ENCODE assay signal across 7 mouse cellular contexts in genomic region chr8:105935863-105936603, GRCm38 (mm10). TPM values are rescaled to one million over a fixed set of nuclear protein-coding genes. Genes with fewer than 3 reads are reported as not detected.
DNase-seq lines count a peak whose midpoint lies in the region; ATAC-seq and TF ChIP-seq lines count a peak whose summit lies in the region.

No protein-coding gene starts in this region.

- peak overlapping the region; percentile 75 for H3K9ac ChIP-seq in lung, embryonic 14.5 days
- H3K9ac ChIP-seq in embryonic facial prominence, embryonic 14.5 days (ENCODE audit: low read depth, low read length) = peak overlapping the region; percentile 76
- no peak overlapping the region for H3K9ac ChIP-seq in stomach, embryonic 14.5 days (replicated peaks; ENCODE audit: low read depth, low read length)

- no peaks in the 10 kb centered on the region for H3K27me3 ChIP-seq in lung, embryonic 14.5 days (ENCODE audit: insufficient read depth, low read length)
- H3K27me3 ChIP-seq in embryonic facial prominence, embryonic 14.5 days (replicated peaks; ENCODE audit: control insufficient read depth, insufficient read depth, low read length) = no peaks in the 10 kb centered on the region
- H3K27me3 ChIP-seq in limb, embryonic 10.5 days (ENCODE audit: low read depth, poor library complexity, severe bottlenecking) = no peaks in the 10 kb centered on the region
- H3K27me3 ChIP-seq in stomach, embryonic 14.5 days (ENCODE audit: control insufficient read depth, insufficient read depth, low read length) = no peaks in the 10 kb centered on the region

- peak overlapping the region; percentile 27; the same call in 1 of the 2 replicates for H3K27ac ChIP-seq in lung, embryonic 14.5 days (ENCODE audit: low read depth)
- H3K27ac ChIP-seq in embryonic facial prominence, embryonic 14.5 days (replicated peaks; ENCODE audit: low read depth, low read length) = no peak overlapping the region
- H3K27ac ChIP-seq in limb, embryonic 10.5 days = peak overlapping the region; percentile 89
- peak overlapping the region; percentile 10; the same call in 1 of the 2 replicates for H3K27ac ChIP-seq in stomach, embryonic 14.5 days (ENCODE audit: low read length)

- 23% methylated on average over 7 of the region's 7 CpGs for WGBS in lung, embryonic 14.5 days
- WGBS in embryonic facial prominence, embryonic 14.5 days = 23% methylated on average over 7 of the region's 7 CpGs
- WGBS in limb, embryonic 10.5 days = 38% methylated on average over 7 of the region's 7 CpGs
- 30% methylated on average over 7 of the region's 7 CpGs for WGBS in stomach, embryonic 14.5 days

- peaks cover 19% of the 10 kb centered on the region; the same call in 1 of the 2 replicates for H3K36me3 ChIP-seq in lung, embryonic 14.5 days (ENCODE audit: insufficient read depth)
- peaks cover 18% of the 10 kb centered on the region; the same call in 1 of the 2 replicates for H3K36me3 ChIP-seq in embryonic facial prominence, embryonic 14.5 days (ENCODE audit: control insufficient read depth, insufficient read depth, low read length)
- peaks cover 24% of the 10 kb centered on the region for H3K36me3 ChIP-seq in limb, embryonic 10.5 days
- peaks cover 18% of the 10 kb centered on the region; the same call in 1 of the 2 replicates for H3K36me3 ChIP-seq in stomach, embryonic 14.5 days (ENCODE audit: control insufficient read depth, insufficient read depth, low read length)

- peak overlapping the region; percentile 70 for H3K4me3 ChIP-seq in lung, embryonic 14.5 days (ENCODE audit: low read depth, low read length)
- peak overlapping the region; percentile 76 for H3K4me3 ChIP-seq in embryonic facial prominence, embryonic 14.5 days (ENCODE audit: low read depth, low read length)
- H3K4me3 ChIP-seq in limb, embryonic 10.5 days = peak overlapping the region; percentile 83
- H3K4me3 ChIP-seq in stomach, embryonic 14.5 days (ENCODE audit: low read depth, low read length) = peak overlapping the region; percentile 65

- no peak for ATAC-seq in lung, embryonic 14.5 days (ENCODE audit: insufficient read depth)
- ATAC-seq in embryonic facial prominence, embryonic 14.5 days (ENCODE audit: low read depth) = no peak
- ATAC-seq in stomach, embryonic 14.5 days (ENCODE audit: insufficient number of reproducible peaks, insufficient read depth, low FRiP score, low read depth) = no peak
- ATAC-seq in CD4-positive, CD25-positive, alpha-beta regulatory T cell, adult 4 months = no peak

- no peak for DNase-seq in lung, embryonic 14.5 days
- DNase-seq in lung, postnatal 36 days = no peak
- no peak for DNase-seq in embryonic facial prominence, embryonic 14.5 days (ENCODE audit: low spot score)
- no peak for DNase-seq in limb, embryonic 10.5 days (ENCODE audit: low spot score)
- no peak for DNase-seq in adrenal gland, adult 2 months

- peak overlapping the region; percentile 96 for H3K4me2 ChIP-seq in lung, embryonic 14.5 days
- H3K4me2 ChIP-seq in embryonic facial prominence, embryonic 14.5 days (ENCODE audit: low read depth, low read length) = peak overlapping the region; percentile 94
- peak overlapping the region; percentile 97 for H3K4me2 ChIP-seq in stomach, embryonic 14.5 days (replicated peaks; ENCODE audit: low read depth, low read length)

- no peaks in the 10 kb centered on the region for H3K9me3 ChIP-seq in lung, embryonic 14.5 days (ENCODE audit: low read depth, low read length)
- H3K9me3 ChIP-seq in embryonic facial prominence, embryonic 14.5 days (ENCODE audit: control insufficient read depth, low read length) = no peaks in the 10 kb centered on the region
- no peaks in the 10 kb centered on the region for H3K9me3 ChIP-seq in limb, embryonic 10.5 days (replicated peaks)
- H3K9me3 ChIP-seq in stomach, embryonic 14.5 days (ENCODE audit: control insufficient read depth, low read depth, low read length) = no peaks in the 10 kb centered on the region

- TF ChIP-seq CTCF in lung, embryonic 14.5 days (IDR thresholded peaks at IDR 0.05; ENCODE audit: low read depth) = no peak

- H3K4me1 ChIP-seq in lung, embryonic 14.5 days (ENCODE audit: insufficient read depth) = peaks cover 5% of the 10 kb centered on the region; the same call in 1 of the 2 replicates
- H3K4me1 ChIP-seq in embryonic facial prominence, embryonic 14.5 days (ENCODE audit: control insufficient read depth, insufficient read depth, low read length) = peaks cover 15% of the 10 kb centered on the region
- peaks cover 33% of the 10 kb centered on the region for H3K4me1 ChIP-seq in limb, embryonic 10.5 days
- no peaks in the 10 kb centered on the region for H3K4me1 ChIP-seq in stomach, embryonic 14.5 days (ENCODE audit: control insufficient read depth, insufficient read depth, low read length)

RNA-seq across cellular contexts. Expression of gene Psmb10, which starts 2.2 kb away (rescaled TPM):
- 33.6 and 34.0 TPM in 2 replicates for polyA plus RNA-seq in lung, embryonic 14.5 days (2014; fragmentation: Nextera tagmentation; extraction: Ambion mirVana)
- polyA plus RNA-seq in embryonic facial prominence, embryonic 14.5 days (2014; fragmentation: Nextera tagmentation; extraction: Ambion mirVana) = 35.9 and 37.3 TPM in 2 replicates
- polyA plus RNA-seq in limb, embryonic 10.5 days (2016; fragmentation: Nextera tagmentation; extraction: Ambion mirVana) = 28.9 and 40.3 TPM in 2 replicates
- polyA plus RNA-seq in stomach, embryonic 14.5 days (2014; fragmentation: Nextera tagmentation; extraction: Ambion mirVana) = 40.0 and 42.6 TPM in 2 replicates
- 10 to 100 TPM; 77.0 to 79.0 TPM for total RNA-seq in adrenal gland, adult 2 months (2021)
- polyA plus RNA-seq in adrenal gland, adult 2 months (2012; rRNA removed) = 156 and 174 TPM in 2 replicates
- 100 to 1,000 TPM; 339 to 391 TPM for polyA plus RNA-seq in CD4-positive, CD25-positive, alpha-beta regulatory T cell, adult 4 months (2017; shearing (Covaris generic))

RNA-seq across cellular contexts. Expression of gene Ctrl, which starts 2.4 kb away (rescaled TPM):
- polyA plus RNA-seq in lung, embryonic 14.5 days (2014; fragmentation: Nextera tagmentation; extraction: Ambion mirVana) = 0.41 and 0.68 TPM in 2 replicates
- 0.57 and 1.1 TPM in 2 replicates for polyA plus RNA-seq in embryonic facial prominence, embryonic 14.5 days (2014; fragmentation: Nextera tagmentation; extraction: Ambion mirVana)
- polyA plus RNA-seq in limb, embryonic 10.5 days (2016; fragmentation: Nextera tagmentation; extraction: Ambion mirVana) = 1.6 and 2.0 TPM in 2 replicates
- 0.67 and 0.98 TPM in 2 replicates for polyA plus RNA-seq in stomach, embryonic 14.5 days (2014; fragmentation: Nextera tagmentation; extraction: Ambion mirVana)
- total RNA-seq in adrenal gland, adult 2 months (2021) = under 1 TPM; 0.73 to 0.84 TPM
- polyA plus RNA-seq in adrenal gland, adult 2 months (2012; rRNA removed) = 1.1 and 2.0 TPM in 2 replicates
- 1 to 10 TPM; 1.6 to 3.6 TPM for polyA plus RNA-seq in CD4-positive, CD25-positive, alpha-beta regulatory T cell, adult 4 months (2017; shearing (Covaris generic))

RNA-seq across cellular contexts. Expression of gene Lcat, which starts 7.1 kb away (rescaled TPM):
- polyA plus RNA-seq in lung, embryonic 14.5 days (2014; fragmentation: Nextera tagmentation; extraction: Ambion mirVana) = 1.2 and 2.1 TPM in 2 replicates
- polyA plus RNA-seq in embryonic facial prominence, embryonic 14.5 days (2014; fragmentation: Nextera tagmentation; extraction: Ambion mirVana) = 1.7 and 1.8 TPM in 2 replicates
- 2.0 and 2.1 TPM in 2 replicates for polyA plus RNA-seq in limb, embryonic 10.5 days (2016; fragmentation: Nextera tagmentation; extraction: Ambion mirVana)
- 1.6 and 2.1 TPM in 2 replicates for polyA plus RNA-seq in stomach, embryonic 14.5 days (2014; fragmentation: Nextera tagmentation; extraction: Ambion mirVana)
- total RNA-seq in adrenal gland, adult 2 months (2021) = 1 to 10 TPM; 1.3 to 2.9 TPM
- polyA plus RNA-seq in adrenal gland, adult 2 months (2012; rRNA removed) = 1.9 and 3.3 TPM in 2 replicates
- polyA plus RNA-seq in CD4-positive, CD25-positive, alpha-beta regulatory T cell, adult 4 months (2017; shearing (Covaris generic)) = under 1 TPM in 1 of 2 experiments, not detected in 1; 0.40 TPM

RNA-seq across cellular contexts. Expression of gene Slc12a4, which starts 29.9 kb away (rescaled TPM):
- 32.9 and 35.8 TPM in 2 replicates for polyA plus RNA-seq in lung, embryonic 14.5 days (2014; fragmentation: Nextera tagmentation; extraction: Ambion mirVana)
- 42.8 and 43.9 TPM in 2 replicates for polyA plus RNA-seq in embryonic facial prominence, embryonic 14.5 days (2014; fragmentation: Nextera tagmentation; extraction: Ambion mirVana)
- 31.9 and 37.7 TPM in 2 replicates for polyA plus RNA-seq in limb, embryonic 10.5 days (2016; fragmentation: Nextera tagmentation; extraction: Ambion mirVana)
- 38.1 and 39.3 TPM in 2 replicates for polyA plus RNA-seq in stomach, embryonic 14.5 days (2014; fragmentation: Nextera tagmentation; extraction: Ambion mirVana)
- total RNA-seq in adrenal gland, adult 2 months (2021) = 10 to 100 TPM; 40.2 to 60.5 TPM
- polyA plus RNA-seq in adrenal gland, adult 2 months (2012; rRNA removed) = 62.4 and 63.2 TPM in 2 replicates
- polyA plus RNA-seq in CD4-positive, CD25-positive, alpha-beta regulatory T cell, adult 4 months (2017; shearing (Covaris generic)) = 1 to 10 TPM; 4.5 to 7.2 TPM

RNA-seq across cellular contexts. Expression of gene Pskh1, which starts 35.8 kb away (rescaled TPM):
- 32.0 and 33.7 TPM in 2 replicates for polyA plus RNA-seq in lung, embryonic 14.5 days (2014; fragmentation: Nextera tagmentation; extraction: Ambion mirVana)
- 26.1 and 34.0 TPM in 2 replicates for polyA plus RNA-seq in embryonic facial prominence, embryonic 14.5 days (2014; fragmentation: Nextera tagmentation; extraction: Ambion mirVana)
- polyA plus RNA-seq in limb, embryonic 10.5 days (2016; fragmentation: Nextera tagmentation; extraction: Ambion mirVana) = 34.4 and 45.9 TPM in 2 replicates
- 30.2 and 30.5 TPM in 2 replicates for polyA plus RNA-seq in stomach, embryonic 14.5 days (2014; fragmentation: Nextera tagmentation; extraction: Ambion mirVana)
- 10 to 100 TPM; 32.5 to 33.3 TPM for total RNA-seq in adrenal gland, adult 2 months (2021)
- 45.3 and 51.2 TPM in 2 replicates for polyA plus RNA-seq in adrenal gland, adult 2 months (2012; rRNA removed)
- 10 to 100 TPM; 10.6 to 18.1 TPM for polyA plus RNA-seq in CD4-positive, CD25-positive, alpha-beta regulatory T cell, adult 4 months (2017; shearing (Covaris generic))
